Mouse (Mus musculus): ENCODE measurements around the gene Cpeb3. TPM values are rescaled to one million over a fixed set of nuclear protein-coding genes. Genes with fewer than 3 reads are reported as not detected.

Cpeb3 gene
- polyA plus RNA-seq (2016; fragmentation: Nextera tagmentation; extraction: Ambion mirVana) = 1.2 and 2.0 TPM in 2 replicates

GRCm38 (mm10) chr19:37208176-37208755 lies at the start of gene Cpeb3:
Gene Cpeb3 (minus strand): TSS chr19:37208601.
- peak; percentile 50 for DNase-seq (ENCODE audit: low spot score)
- Histone ChIP-seq H3K9me3 (replicated peaks) (no peaks in the 10 kb centered on the region), H3K27ac (replicated peaks) (peak within 1 kb of the TSS; percentile 98), H3K4me1 (peaks cover 25% of the 10 kb centered on the region), H3K27me3 (ENCODE audit: low read depth, poor library complexity, severe bottlenecking) (peaks cover 5% of the 10 kb centered on the region; the same call in 1 of the 2 replicates), H3K4me3 (peak within 1 kb of the TSS; percentile 100), H3K36me3 (peaks cover 40% of the 10 kb centered on the region)
- 1% methylated on average over 15 of the region's 15 CpGs for WGBS

DNA sequence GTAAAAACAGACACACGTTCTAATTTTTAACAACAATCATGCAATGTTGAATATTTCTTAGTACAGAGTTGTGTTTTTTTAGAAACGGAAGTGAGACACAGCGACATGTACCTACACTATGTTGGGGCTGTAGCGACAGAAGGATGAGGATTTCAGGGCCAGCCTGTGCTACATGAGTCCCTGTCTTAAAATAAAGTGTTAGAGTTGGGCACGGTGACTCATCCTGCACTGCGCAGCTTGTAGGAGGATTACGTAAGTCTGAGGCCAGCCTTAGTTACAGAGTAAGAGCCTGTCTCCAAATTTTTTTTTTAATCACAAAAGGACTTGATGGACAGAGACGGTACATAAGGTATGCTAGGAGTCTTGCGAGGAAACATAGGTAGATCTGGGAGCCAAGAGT lies 46.9 kb upstream of the Cpeb3 start:
- no peak for DNase-seq (ENCODE audit: low spot score)
- Histone ChIP-seq H3K27ac (replicated peaks) (no peak overlapping the region), H3K9me3 (replicated peaks) (no peaks in the 10 kb centered on the region), H3K4me1 (no peaks in the 10 kb centered on the region), H3K27me3 (ENCODE audit: low read depth, poor library complexity, severe bottlenecking) (no peaks in the 10 kb centered on the region), H3K36me3 (no peaks in the 10 kb centered on the region), H3K4me3 (no peak overlapping the region)
- 91% methylated on average over 9 of the region's 9 CpGs for WGBS

DNA sequence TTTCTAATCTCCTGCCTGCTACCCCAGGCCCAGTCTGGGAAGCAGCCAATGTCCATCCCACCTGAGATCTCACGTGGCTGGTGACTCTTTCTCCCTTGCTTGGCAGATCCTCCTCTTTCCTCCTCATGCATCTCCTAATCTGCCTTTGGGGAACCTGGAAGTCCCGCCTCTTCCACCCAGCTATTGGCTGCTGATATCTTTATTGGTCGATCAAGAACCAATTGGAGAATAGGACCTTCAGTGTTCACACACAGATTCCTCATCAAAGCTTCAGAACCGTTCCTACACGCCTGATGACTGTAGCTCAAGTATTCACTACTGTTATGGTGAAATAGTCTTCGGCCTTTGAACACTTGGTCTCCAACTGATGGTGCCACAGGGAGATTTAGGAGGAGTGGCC lies 43.7 kb upstream of the Cpeb3 start:
- Histone ChIP-seq H3K36me3 (no peaks in the 10 kb centered on the region), H3K27me3 (ENCODE audit: low read depth, poor library complexity, severe bottlenecking) (no peaks in the 10 kb centered on the region), H3K4me1 (no peaks in the 10 kb centered on the region), H3K4me3 (no peak overlapping the region), H3K27ac (replicated peaks) (no peak overlapping the region), H3K9me3 (replicated peaks) (no peaks in the 10 kb centered on the region)
- 68% methylated on average over 6 of the region's 6 CpGs for WGBS
- no peak for DNase-seq (ENCODE audit: low spot score)

- WGBS = 81% methylated on average over 3 of the region's 3 CpGs
- no peak overlapping the region for H3K27ac ChIP-seq (replicated peaks)
- H3K36me3 ChIP-seq = no peaks in the 10 kb centered on the region
- H3K27me3 ChIP-seq (ENCODE audit: low read depth, poor library complexity, severe bottlenecking) = no peaks in the 10 kb centered on the region
- H3K4me1 ChIP-seq = no peaks in the 10 kb centered on the region
- no peak overlapping the region for H3K4me3 ChIP-seq
- H3K9me3 ChIP-seq (replicated peaks) = no peaks in the 10 kb centered on the region
- no peak for DNase-seq (ENCODE audit: low spot score)
These were observed 39.8 kb upstream of the Cpeb3 start for GRCm38 (mm10) chr19:37248199-37248598.

- Histone ChIP-seq H3K4me3 (no peak overlapping the region), H3K9me3 (replicated peaks) (no peaks in the 10 kb centered on the region), H3K4me1 (no peaks in the 10 kb centered on the region), H3K36me3 (no peaks in the 10 kb centered on the region), H3K27me3 (ENCODE audit: low read depth, poor library complexity, severe bottlenecking) (no peaks in the 10 kb centered on the region), H3K27ac (replicated peaks) (no peak overlapping the region)
- 57% methylated on average over 3 of the region's 3 CpGs for WGBS
- no peak for DNase-seq (ENCODE audit: low spot score)
These were observed 38.5 kb upstream of the Cpeb3 start for GRCm38 (mm10) chr19:37246859-37247258.

DNA sequence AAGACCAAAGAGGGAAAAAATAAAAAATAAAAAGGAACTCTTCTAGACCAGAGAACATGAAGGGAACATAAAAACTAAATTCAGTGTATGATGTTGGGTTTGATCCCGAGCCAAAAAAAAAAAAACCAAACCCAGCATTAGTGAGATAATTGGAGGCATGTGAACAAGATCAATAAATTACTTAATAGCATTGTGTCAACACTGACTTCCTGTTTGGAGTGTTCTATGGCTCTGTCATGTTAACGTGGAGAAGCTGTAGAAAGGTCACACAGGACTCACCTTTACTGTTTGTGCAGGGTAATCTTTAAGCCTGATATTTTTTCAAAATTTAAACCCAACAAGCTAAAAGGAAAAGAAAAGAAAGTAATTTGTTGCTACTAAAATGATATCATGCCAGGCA lies 34.3 kb upstream of the Cpeb3 start:
- no peak overlapping the region for H3K4me3 ChIP-seq
- H3K4me1 ChIP-seq = peaks cover 15% of the 10 kb centered on the region
- peaks cover 6% of the 10 kb centered on the region for H3K27me3 ChIP-seq (ENCODE audit: low read depth, poor library complexity, severe bottlenecking)
- DNase-seq (ENCODE audit: low spot score) = no peak
- WGBS = 79% methylated on average over 2 of the region's 2 CpGs
- H3K27ac ChIP-seq (replicated peaks) = no peak overlapping the region
- H3K9me3 ChIP-seq (replicated peaks) = no peaks in the 10 kb centered on the region
- no peaks in the 10 kb centered on the region for H3K36me3 ChIP-seq

- H3K36me3 ChIP-seq = no peaks in the 10 kb centered on the region
- no peak for DNase-seq (ENCODE audit: low spot score)
- no peaks in the 10 kb centered on the region for H3K9me3 ChIP-seq (replicated peaks)
- 71% methylated on average over 5 of the region's 5 CpGs for WGBS
- no peak overlapping the region for H3K4me3 ChIP-seq
- H3K27ac ChIP-seq (replicated peaks) = no peak overlapping the region
- peaks cover 15% of the 10 kb centered on the region for H3K4me1 ChIP-seq
- H3K27me3 ChIP-seq (ENCODE audit: low read depth, poor library complexity, severe bottlenecking) = peaks cover 16% of the 10 kb centered on the region
These were observed 32.8 kb upstream of the Cpeb3 start for GRCm38 (mm10) chr19:37241201-37241600.

- no peak for DNase-seq (ENCODE audit: low spot score)
- H3K27ac ChIP-seq (replicated peaks) = no peak overlapping the region
- 36% methylated on average over 4 of the region's 4 CpGs for WGBS
- no peaks in the 10 kb centered on the region for H3K36me3 ChIP-seq
- H3K27me3 ChIP-seq (ENCODE audit: low read depth, poor library complexity, severe bottlenecking) = peaks cover 37% of the 10 kb centered on the region
- peaks cover 17% of the 10 kb centered on the region for H3K4me1 ChIP-seq
- H3K4me3 ChIP-seq = no peak overlapping the region
- no peaks in the 10 kb centered on the region for H3K9me3 ChIP-seq (replicated peaks)
These were observed 30.7 kb upstream of the Cpeb3 start for GRCm38 (mm10) chr19:37239096-37239495.

DNA sequence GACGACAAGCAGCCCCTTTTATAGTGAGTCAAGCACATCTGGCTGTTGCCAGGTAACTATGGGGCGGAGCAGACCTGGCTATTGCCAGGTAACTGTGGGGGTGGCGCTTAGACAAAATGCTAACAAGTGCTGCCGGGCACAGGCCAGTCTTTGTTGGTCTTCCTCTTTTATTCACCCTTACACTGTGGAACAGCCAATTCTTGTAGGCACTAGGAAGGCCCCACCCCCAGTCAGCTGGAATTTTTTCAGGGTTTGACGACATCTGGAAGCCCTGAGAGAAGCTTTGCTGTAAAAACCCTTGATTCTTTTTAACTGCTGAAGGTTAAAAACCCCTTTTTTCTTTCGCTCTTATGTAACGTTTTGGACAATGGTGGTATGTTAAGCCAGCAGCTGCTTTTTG lies 30.2 kb upstream of the Cpeb3 start:
- H3K27me3 ChIP-seq (ENCODE audit: low read depth, poor library complexity, severe bottlenecking) = peaks cover 42% of the 10 kb centered on the region
- H3K4me1 ChIP-seq = peaks cover 22% of the 10 kb centered on the region
- peak overlapping the region; percentile 55 for H3K27ac ChIP-seq (replicated peaks)
- no peaks in the 10 kb centered on the region for H3K36me3 ChIP-seq
- peak overlapping the region; percentile 24; the same call in 1 of the 2 replicates for H3K4me3 ChIP-seq
- no peaks in the 10 kb centered on the region for H3K9me3 ChIP-seq (replicated peaks)
- 18% methylated on average over 7 of the region's 7 CpGs for WGBS
- no peak for DNase-seq (ENCODE audit: low spot score)

- peaks cover 49% of the 10 kb centered on the region for H3K27me3 ChIP-seq (ENCODE audit: low read depth, poor library complexity, severe bottlenecking)
- 11% methylated on average over 15 of the region's 15 CpGs for WGBS
- no peak for DNase-seq (ENCODE audit: low spot score)
These were observed 29.5 kb upstream of the Cpeb3 start for GRCm38 (mm10) chr19:37237712-37238437.

GRCm38 (mm10) chr19:37237306-37237705 lies 28.9 kb upstream of the Cpeb3 start:
- WGBS = 56% methylated on average over 5 of the region's 5 CpGs
- Histone ChIP-seq H3K36me3 (no peaks in the 10 kb centered on the region), H3K9me3 (replicated peaks) (no peaks in the 10 kb centered on the region), H3K27ac (replicated peaks) (no peak overlapping the region), H3K4me3 (no peak overlapping the region), H3K27me3 (ENCODE audit: low read depth, poor library complexity, severe bottlenecking) (peaks cover 54% of the 10 kb centered on the region), H3K4me1 (peaks cover 24% of the 10 kb centered on the region)
- DNase-seq (ENCODE audit: low spot score) = no peak

More at GRCm38 (mm10) chr19:37237712-37238437, 29.5 kb upstream of the Cpeb3 start:
- Histone ChIP-seq H3K4me1 (peaks cover 24% of the 10 kb centered on the region), H3K27ac (replicated peaks) (peak overlapping the region; percentile 55), H3K36me3 (no peaks in the 10 kb centered on the region), H3K9me3 (replicated peaks) (no peaks in the 10 kb centered on the region), H3K4me3 (peak overlapping the region; percentile 24)

GRCm38 (mm10) chr19:37235818-37236217 lies 27.4 kb upstream of the Cpeb3 start:
- H3K9me3 ChIP-seq (replicated peaks) = no peaks in the 10 kb centered on the region
- no peak overlapping the region for H3K4me3 ChIP-seq
- no peak overlapping the region for H3K27ac ChIP-seq (replicated peaks)
- WGBS = 68% methylated on average over 8 of the region's 8 CpGs
- H3K4me1 ChIP-seq = peaks cover 24% of the 10 kb centered on the region
- no peak for DNase-seq (ENCODE audit: low spot score)
- peaks cover 55% of the 10 kb centered on the region for H3K27me3 ChIP-seq (ENCODE audit: low read depth, poor library complexity, severe bottlenecking)
- H3K36me3 ChIP-seq = no peaks in the 10 kb centered on the region
